Mouse (Mus musculus) heart, embryonic 16.5 days (tissue): ENCODE measurements around the gene Adam19. TPM values are rescaled to one million over a fixed set of nuclear protein-coding genes. Genes with fewer than 3 reads are reported as not detected.
A peak's percentile ranks its signal among the peaks of the same experiment; 100 is the strongest.

Experiments
- ATAC-seq: fragments of 200-750 bp; cut with Nextera tagmentation; replicated peaks from 2 replicates; pipeline ENCODE4 v1.8.0; 2017; ENCODE audit warnings: moderate number of reproducible peaks; ENCODE audit not compliant: insufficient read depth, low FRiP score; ENCODE audit errors: extremely low read depth
- H3K27ac ChIP-seq: fragments of 300-500 bp; sonication (generic); 2 replicates; pipeline ENCODE4 v1.5.1; 2014; ENCODE audit warnings: mild to moderate bottlenecking, low read length, control low read depth, moderate library complexity
- H3K27me3 ChIP-seq: fragments of 300-500 bp; sonication (generic); 2 replicates; pipeline ENCODE4 v1.6.1; 2014; ENCODE audit warnings: low read length, mixed read lengths; ENCODE audit not compliant: control insufficient read depth, insufficient read depth
- H3K36me3 ChIP-seq: fragments of 300-500 bp; sonication (generic); 2 replicates; pipeline ENCODE4 v1.6.1; 2014; ENCODE audit not compliant: control insufficient read depth, insufficient read depth
- H3K4me1 ChIP-seq: fragments of 300-500 bp; sonication (generic); 2 replicates; pipeline ENCODE4 v1.6.1; 2014; ENCODE audit warnings: low read length, mixed read lengths; ENCODE audit not compliant: control insufficient read depth, insufficient read depth
- H3K4me2 ChIP-seq: fragments of 300-500 bp; sonication (generic); 2 replicates; pipeline ENCODE4 v1.6.1; 2014; ENCODE audit warnings: low read depth, mild to moderate bottlenecking, control low read depth, low read length
- H3K4me3 ChIP-seq: fragments of 300-500 bp; sonication (generic); 2 replicates; pipeline ENCODE4 v1.5.1; 2014; ENCODE audit warnings: mild to moderate bottlenecking, control low read depth, low read length
- H3K9ac ChIP-seq: fragments of 300-500 bp; sonication (generic); 2 replicates; pipeline ENCODE4 v1.6.1; 2014; ENCODE audit warnings: low read length, control low read depth
- H3K9me3 ChIP-seq: fragments of 300-500 bp; sonication (generic); replicated peaks from 2 replicates; pipeline ENCODE4 v1.6.1; 2016; ENCODE audit warnings: low read length; ENCODE audit not compliant: control insufficient read depth
- WGBS: fragments of 180-500 bp; shearing (Covaris S2); extraction: QIAGEN DNeasy Blood & Tissue Kit; methylation state at CpG from one replicate; pipeline ENCODE4 v1.1.7; 2014; 5-methylcytosine and 5-hydroxymethylcytosine counted together
- polyA plus RNA-seq: library from polyadenylated mRNA; unstranded; fragments of >200 nt; fragmentation: Nextera tagmentation; extraction: Ambion mirVana; gene quantifications from 2 replicates; pipeline ENCODE4 v1.2.1, GENCODE M21; 2015

Gene Adam19
- polyA plus RNA-seq, 1 experiment from 2014 or later = 21.3 TPM

DNA sequence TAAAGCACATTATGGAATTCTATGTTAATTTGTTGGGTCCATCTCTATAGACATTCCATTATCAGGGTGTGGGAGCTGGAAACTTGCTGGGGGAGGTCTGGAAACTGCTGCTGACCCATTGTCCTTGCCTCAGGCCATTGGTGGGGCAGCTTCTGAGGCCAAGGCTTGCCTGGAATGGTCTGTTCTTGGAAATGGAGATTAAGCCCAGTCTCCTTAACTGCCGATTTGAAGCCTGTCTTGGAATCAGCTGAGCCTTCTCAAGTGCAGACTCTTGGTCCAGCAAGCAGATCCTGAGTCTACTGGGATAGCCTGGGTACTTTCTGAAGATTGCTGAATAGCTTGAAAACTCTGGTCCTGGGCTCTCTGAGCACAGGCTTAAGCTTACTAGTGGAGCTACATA is 51.3 kb downstream of the Adam19 start:
- H3K9me3 ChIP-seq = no peaks in the 10 kb centered on the region
- no peaks in the 10 kb centered on the region for H3K27me3 ChIP-seq
- no peak overlapping the region for H3K9ac ChIP-seq
- peaks cover 27% of the 10 kb centered on the region for H3K36me3 ChIP-seq
- H3K4me3 ChIP-seq = no peak overlapping the region
- 68% methylated on average over 1 of the region's 1 CpGs for WGBS
- no peak overlapping the region for H3K27ac ChIP-seq
- peaks cover 18% of the 10 kb centered on the region for H3K4me1 ChIP-seq
- no peak for ATAC-seq
- H3K4me2 ChIP-seq = no peak overlapping the region

DNA sequence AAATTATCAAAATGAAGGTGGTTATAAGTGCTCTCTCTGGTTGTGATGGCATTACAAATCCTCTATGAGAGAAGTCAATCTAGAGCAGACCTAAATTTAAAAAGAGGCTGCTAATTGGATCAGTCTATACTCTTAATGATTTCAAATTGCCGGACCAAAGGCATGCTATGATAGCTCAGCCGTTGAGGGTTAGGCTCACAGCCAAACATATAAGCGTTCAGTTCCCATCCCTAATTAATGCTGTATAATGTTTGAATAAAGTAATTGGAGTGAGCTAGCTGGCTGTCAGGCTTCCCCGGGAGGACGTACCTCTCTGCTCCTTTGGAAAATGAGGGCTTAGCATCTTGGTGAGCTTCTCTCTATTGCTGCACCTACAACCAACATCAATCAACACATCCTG is 53.4 kb downstream of the Adam19 start:
- Histone ChIP-seq H3K4me1 (peaks cover 22% of the 10 kb centered on the region), H3K36me3 (peaks cover 23% of the 10 kb centered on the region), H3K27me3 (no peaks in the 10 kb centered on the region), H3K9me3 (no peaks in the 10 kb centered on the region), H3K27ac (no peak overlapping the region; the same call in 1 of the 2 replicates), H3K4me2 (no peak overlapping the region), H3K9ac (no peak overlapping the region), H3K4me3 (no peak overlapping the region)
- 78% methylated on average over 5 of the region's 5 CpGs for WGBS
- ATAC-seq = no peak

GRCm38 (mm10) chr11:46110156-46110944 is 54.6 kb downstream of the Adam19 start:
- Histone ChIP-seq H3K4me2 (no peak overlapping the region), H3K27me3 (no peaks in the 10 kb centered on the region), H3K4me1 (peaks cover 22% of the 10 kb centered on the region), H3K9ac (no peak overlapping the region), H3K4me3 (no peak overlapping the region), H3K36me3 (peaks cover 31% of the 10 kb centered on the region), H3K27ac (peak overlapping the region; percentile 85), H3K9me3 (no peaks in the 10 kb centered on the region)
- peak; percentile 85 for ATAC-seq
- 55% methylated on average over 8 of the region's 8 CpGs for WGBS

DNA sequence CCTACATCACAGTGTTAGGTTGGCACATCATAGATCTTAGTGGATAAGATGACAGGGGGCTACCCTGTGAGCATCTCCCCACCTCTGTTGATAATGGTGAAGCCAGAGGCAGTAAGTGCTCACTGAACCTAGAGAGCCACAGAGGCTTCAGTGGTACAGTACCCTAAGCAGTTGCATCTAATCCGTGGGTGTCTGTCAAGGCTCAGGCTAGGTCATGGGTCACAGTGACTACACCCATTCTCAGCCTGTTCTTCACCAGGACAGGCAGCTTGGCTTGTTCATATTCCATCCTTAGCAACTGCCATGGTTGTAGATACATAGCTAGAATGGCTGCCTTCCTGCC is 55.1 kb downstream of the Adam19 start:
- Histone ChIP-seq H3K27ac (peak overlapping the region; percentile 85), H3K4me3 (no peak overlapping the region), H3K9me3 (no peaks in the 10 kb centered on the region), H3K4me2 (no peak overlapping the region), H3K36me3 (peaks cover 28% of the 10 kb centered on the region), H3K27me3 (no peaks in the 10 kb centered on the region), H3K4me1 (peaks cover 22% of the 10 kb centered on the region), H3K9ac (no peak overlapping the region)
- WGBS = 57% methylated on average over 1 of the region's 1 CpGs
- ATAC-seq = peak; percentile 43

GRCm38 (mm10) chr11:46113211-46113610 is 57.4 kb downstream of the Adam19 start:
- H3K27ac ChIP-seq = 0 out of 2 replicates have a peak overlapping the region, but pooled peaks have one; percentile 4
- no peak for ATAC-seq
- peaks cover 22% of the 10 kb centered on the region for H3K4me1 ChIP-seq
- H3K4me2 ChIP-seq = no peak overlapping the region
- no peaks in the 10 kb centered on the region for H3K27me3 ChIP-seq
- H3K9ac ChIP-seq = no peak overlapping the region
- H3K9me3 ChIP-seq = no peaks in the 10 kb centered on the region
- no peak overlapping the region for H3K4me3 ChIP-seq
- H3K36me3 ChIP-seq = peaks cover 31% of the 10 kb centered on the region
- 78% methylated on average over 3 of the region's 3 CpGs for WGBS

- no peak overlapping the region for H3K4me2 ChIP-seq
- H3K9me3 ChIP-seq = no peaks in the 10 kb centered on the region
- no peak overlapping the region for H3K27ac ChIP-seq
- peaks cover 20% of the 10 kb centered on the region for H3K4me1 ChIP-seq
- no peak overlapping the region for H3K4me3 ChIP-seq
- no peak overlapping the region for H3K9ac ChIP-seq
- H3K36me3 ChIP-seq = peaks cover 39% of the 10 kb centered on the region
- no peaks in the 10 kb centered on the region for H3K27me3 ChIP-seq
- no peak for ATAC-seq
- 83% methylated on average over 7 of the region's 7 CpGs for WGBS
Measured at GRCm38 (mm10) chr11:46114221-46114620, 58.4 kb downstream of the Adam19 start.

- Histone ChIP-seq H3K9me3 (no peaks in the 10 kb centered on the region), H3K36me3 (peaks cover 40% of the 10 kb centered on the region), H3K4me3 (no peak overlapping the region), H3K27ac (no peak overlapping the region), H3K4me1 (peaks cover 15% of the 10 kb centered on the region), H3K4me2 (no peak overlapping the region), H3K9ac (no peak overlapping the region), H3K27me3 (no peaks in the 10 kb centered on the region)
- no peak for ATAC-seq
- 79% methylated on average over 4 of the region's 4 CpGs for WGBS
Measured at GRCm38 (mm10) chr11:46115011-46115410, 59.2 kb downstream of the Adam19 start.

- H3K4me2 ChIP-seq = no peak overlapping the region
- H3K9ac ChIP-seq = no peak overlapping the region
- H3K9me3 ChIP-seq = no peaks in the 10 kb centered on the region
- ATAC-seq = no peak
- H3K27ac ChIP-seq = peak overlapping the region; percentile 10; the same call in 1 of the 2 replicates
- H3K27me3 ChIP-seq = no peaks in the 10 kb centered on the region
- WGBS = 70% methylated on average over 9 of the region's 9 CpGs
- H3K36me3 ChIP-seq = peaks cover 44% of the 10 kb centered on the region
- peaks cover 9% of the 10 kb centered on the region for H3K4me1 ChIP-seq
- no peak overlapping the region for H3K4me3 ChIP-seq
Measured at GRCm38 (mm10) chr11:46115411-46116173, 59.8 kb downstream of the Adam19 start.

GRCm38 (mm10) chr11:46116510-46116909 is 60.7 kb downstream of the Adam19 start:
- Histone ChIP-seq H3K9ac (no peak overlapping the region), H3K4me3 (no peak overlapping the region), H3K27me3 (no peaks in the 10 kb centered on the region), H3K27ac (no peak overlapping the region), H3K4me1 (peaks cover 6% of the 10 kb centered on the region), H3K4me2 (no peak overlapping the region), H3K36me3 (peaks cover 52% of the 10 kb centered on the region), H3K9me3 (no peaks in the 10 kb centered on the region)
- 85% methylated on average over 2 of the region's 2 CpGs for whole genome bisulfite sequencing
- ATAC-seq = no peak
